Mouse (Mus musculus) CD4-positive, CD25-positive, alpha-beta regulatory T cell, adult 4 months (primary cell): Measurements from ENCODE around the gene Iqgap2. TPM values are rescaled to one million over a fixed set of nuclear protein-coding genes. Genes with fewer than 3 reads are reported as not detected.

Experiments used
- ATAC-seq: one replicate; pipeline ENCODE4 v1.8.0; 2017
- polyA plus RNA-seq, 2 experiments: library from polyadenylated mRNA; unstranded; fragments of 100-300 nt; shearing (Covaris generic); gene quantifications; one replicate each; pipeline ENCODE4 v1.2.1; 2017

The Iqgap2 gene
- polyA plus RNA-seq, 2 experiments from 2014 or later: 14.2 to 14.7 TPM

DNA sequence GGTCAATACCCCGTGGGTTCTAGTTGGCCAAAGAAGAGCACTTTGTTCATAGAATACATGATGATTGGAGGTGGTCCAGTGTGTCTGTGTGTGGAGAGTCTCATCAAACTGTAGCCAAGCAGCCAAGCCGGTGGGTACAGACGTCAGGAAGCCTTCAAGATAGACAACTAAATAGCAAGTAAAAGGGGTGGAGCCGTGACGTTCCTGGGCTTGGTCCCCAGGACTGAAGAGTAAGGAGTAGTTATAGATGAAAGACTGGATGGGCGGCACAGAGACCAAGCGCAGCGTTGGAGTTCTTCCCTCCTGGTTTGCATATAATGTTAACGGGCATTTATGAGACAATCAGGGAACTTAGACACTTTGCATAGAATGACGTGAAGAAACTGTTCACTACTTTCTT lies 279.5 kb downstream of the Iqgap2 start:
- no peak for ATAC-seq

DNA sequence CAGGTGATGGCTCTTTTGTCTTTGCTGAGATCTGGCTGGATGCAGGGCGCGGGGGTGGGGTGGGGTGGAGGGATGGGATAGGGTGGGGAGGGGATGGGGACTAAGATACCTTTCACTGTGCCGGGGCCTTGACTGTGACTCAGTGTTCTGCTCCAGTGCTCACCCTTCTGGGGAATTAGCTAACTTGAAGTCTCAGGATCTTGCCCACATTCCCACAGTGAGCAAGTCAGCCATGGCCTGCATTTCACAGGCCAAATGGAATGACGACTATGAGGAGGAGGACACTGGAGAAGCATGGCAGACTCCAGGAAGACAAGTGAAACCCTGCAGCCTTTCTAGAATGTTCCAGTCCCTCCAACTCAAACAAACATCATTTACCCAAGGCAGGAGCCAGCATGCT lies 280.0 kb downstream of the Iqgap2 start:
- ATAC-seq: no peak

- no peak for ATAC-seq
Measured at GRCm38 (mm10) chr13:95610786-95611562, 280.7 kb downstream of the Iqgap2 start.

GRCm38 (mm10) chr13:95609088-95609420 lies 282.7 kb downstream of the Iqgap2 start:
- no peak for ATAC-seq

GRCm38 (mm10) chr13:95608416-95609087 lies 283.2 kb downstream of the Iqgap2 start:
- ATAC-seq: no peak

GRCm38 (mm10) chr13:95607019-95607418 lies 284.7 kb downstream of the Iqgap2 start:
- ATAC-seq: no peak

- ATAC-seq: no peak
Measured at GRCm38 (mm10) chr13:95604288-95604687, 287.4 kb downstream of the Iqgap2 start.

- ATAC-seq: no peak
Measured at GRCm38 (mm10) chr13:95599833-95600359, 291.8 kb downstream of the Iqgap2 start.

DNA sequence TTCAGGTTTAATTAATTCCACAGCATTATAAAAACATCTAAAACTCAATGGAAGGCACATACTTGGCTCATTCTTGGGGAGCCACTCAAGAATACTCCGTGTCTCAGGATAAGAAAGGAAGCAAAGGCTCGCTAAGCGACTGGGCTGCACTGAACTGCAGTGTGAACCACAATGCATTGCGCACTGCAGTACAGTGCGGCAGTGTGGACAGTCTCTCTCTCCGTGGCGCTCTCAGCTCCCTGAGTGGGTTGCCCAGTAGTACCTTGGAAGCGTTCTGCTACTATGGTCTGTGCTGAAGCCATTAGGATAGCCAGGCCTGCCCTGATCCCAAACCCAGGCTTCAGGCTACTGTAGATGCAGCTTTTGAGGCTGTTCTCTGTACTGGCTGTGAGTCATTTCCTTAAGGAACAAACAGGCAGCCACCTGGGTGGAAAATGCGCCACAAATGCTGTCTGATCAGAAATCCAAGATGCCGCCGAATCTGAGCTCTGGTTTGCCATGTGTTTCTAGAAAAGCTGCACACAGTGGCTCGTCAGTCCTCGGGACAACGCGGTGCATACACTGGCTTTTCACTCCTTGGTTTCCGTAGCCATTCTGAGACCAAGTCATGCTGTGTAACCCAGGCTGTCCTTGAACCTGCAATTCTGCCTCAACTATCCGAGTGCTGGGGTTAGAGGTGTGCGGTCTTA lies 293.3 kb downstream of the Iqgap2 start:
- no peak for ATAC-seq

GRCm38 (mm10) chr13:95597578-95597977 lies 294.1 kb downstream of the Iqgap2 start:
- no peak for ATAC-seq

DNA sequence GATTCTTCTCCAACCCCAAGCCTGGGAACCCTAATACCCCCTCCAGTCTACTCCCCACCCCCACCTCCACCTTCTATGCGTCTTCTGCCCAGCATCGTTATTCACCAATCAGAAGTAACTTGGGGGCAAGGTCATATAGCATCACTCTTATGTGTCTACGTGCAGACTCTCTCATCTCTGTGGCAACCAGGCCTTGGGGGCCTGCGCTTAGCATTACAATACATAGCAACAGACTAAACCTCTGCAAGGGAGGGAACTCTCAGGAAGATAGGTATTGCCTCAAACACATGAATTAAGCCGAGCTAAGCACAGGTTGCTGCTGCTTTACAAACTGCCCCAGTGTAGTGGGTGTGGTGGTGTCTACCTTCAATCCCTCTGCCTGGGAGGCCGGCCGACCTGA lies 295.0 kb downstream of the Iqgap2 start:
- ATAC-seq: no peak

DNA sequence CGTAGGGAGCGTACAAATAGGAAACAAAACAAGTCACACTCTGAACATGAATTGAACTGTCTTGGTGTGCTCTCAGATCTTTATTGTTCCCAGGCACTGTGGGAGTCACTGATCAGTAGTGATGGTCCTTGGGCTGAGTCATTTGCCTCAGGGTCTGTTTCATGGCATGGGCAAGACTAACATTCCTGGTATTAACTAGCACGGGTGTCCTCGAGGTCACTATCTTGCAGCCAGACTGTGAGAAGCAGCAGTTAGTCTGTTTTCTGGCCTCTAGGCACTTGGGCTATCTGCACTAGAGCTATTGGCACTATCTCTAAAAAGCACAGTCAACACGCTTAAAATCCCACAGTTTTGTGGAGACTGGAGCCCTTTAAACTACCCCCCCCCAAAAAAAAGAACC lies 295.8 kb downstream of the Iqgap2 start:
- ATAC-seq: no peak

DNA sequence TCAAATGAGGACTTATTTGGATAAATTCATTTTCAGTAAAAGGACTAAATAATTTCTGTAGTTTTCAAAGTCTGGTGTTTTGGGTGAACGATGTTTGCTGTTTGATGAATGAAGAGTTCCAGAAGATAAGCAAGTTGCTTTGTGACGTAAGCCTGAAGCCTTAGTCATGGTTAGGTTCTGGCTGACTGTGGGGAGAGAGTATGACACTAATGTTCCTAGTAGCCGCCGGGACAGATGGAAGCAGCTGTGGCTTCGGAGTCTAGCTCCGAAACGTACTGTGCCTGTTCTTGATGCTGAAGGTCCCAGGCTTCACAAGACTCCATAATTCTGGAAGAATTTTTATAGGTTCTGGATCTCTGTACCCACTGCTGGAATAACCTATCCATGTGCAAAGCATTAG lies 296.3 kb downstream of the Iqgap2 start:
- no peak for ATAC-seq

DNA sequence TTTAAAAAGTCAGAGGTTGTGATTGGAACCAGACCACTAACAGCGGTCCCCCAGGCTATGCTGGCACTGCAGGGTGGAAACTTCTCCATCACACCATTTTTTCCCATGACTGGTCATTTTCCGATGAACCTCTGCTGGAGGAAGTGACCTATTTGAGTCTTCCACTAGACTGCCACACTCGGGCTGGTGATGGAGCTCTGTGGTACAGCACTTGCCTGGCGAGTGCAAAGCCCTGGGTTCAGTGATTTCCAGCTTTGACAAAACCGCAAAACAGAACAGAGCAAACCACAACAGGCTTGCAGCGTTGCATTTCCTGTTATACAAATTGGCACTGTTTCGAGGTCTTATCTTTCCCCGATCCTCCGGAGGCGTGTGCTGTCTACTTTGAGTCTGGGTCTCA lies 298.9 kb downstream of the Iqgap2 start:
- ATAC-seq: peak; percentile 87

DNA sequence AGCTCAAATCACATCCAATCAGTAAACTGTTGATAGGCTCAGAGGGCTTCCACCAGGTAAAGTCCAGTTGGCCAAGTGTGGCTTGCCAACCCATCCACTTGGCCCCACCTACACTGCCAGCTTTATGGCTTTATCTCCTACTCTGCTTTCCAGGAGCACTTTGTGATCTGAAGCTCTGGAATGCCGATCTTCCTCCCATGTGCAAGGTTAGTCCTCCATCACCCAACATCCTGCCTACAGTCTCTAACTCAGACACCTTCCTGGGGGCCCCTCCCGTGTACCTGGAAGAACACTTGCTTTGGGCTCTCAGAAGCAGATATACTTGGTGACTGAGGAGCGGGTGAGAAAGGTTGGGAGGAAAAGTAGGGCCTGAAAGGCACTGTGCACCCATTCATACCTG lies 300.1 kb downstream of the Iqgap2 start:
- ATAC-seq: no peak

GRCm38 (mm10) chr13:95587628-95588027 lies 304.1 kb downstream of the Iqgap2 start:
- no peak for ATAC-seq

- no peak for ATAC-seq
Measured at GRCm38 (mm10) chr13:95584898-95585297, 306.8 kb downstream of the Iqgap2 start.

DNA sequence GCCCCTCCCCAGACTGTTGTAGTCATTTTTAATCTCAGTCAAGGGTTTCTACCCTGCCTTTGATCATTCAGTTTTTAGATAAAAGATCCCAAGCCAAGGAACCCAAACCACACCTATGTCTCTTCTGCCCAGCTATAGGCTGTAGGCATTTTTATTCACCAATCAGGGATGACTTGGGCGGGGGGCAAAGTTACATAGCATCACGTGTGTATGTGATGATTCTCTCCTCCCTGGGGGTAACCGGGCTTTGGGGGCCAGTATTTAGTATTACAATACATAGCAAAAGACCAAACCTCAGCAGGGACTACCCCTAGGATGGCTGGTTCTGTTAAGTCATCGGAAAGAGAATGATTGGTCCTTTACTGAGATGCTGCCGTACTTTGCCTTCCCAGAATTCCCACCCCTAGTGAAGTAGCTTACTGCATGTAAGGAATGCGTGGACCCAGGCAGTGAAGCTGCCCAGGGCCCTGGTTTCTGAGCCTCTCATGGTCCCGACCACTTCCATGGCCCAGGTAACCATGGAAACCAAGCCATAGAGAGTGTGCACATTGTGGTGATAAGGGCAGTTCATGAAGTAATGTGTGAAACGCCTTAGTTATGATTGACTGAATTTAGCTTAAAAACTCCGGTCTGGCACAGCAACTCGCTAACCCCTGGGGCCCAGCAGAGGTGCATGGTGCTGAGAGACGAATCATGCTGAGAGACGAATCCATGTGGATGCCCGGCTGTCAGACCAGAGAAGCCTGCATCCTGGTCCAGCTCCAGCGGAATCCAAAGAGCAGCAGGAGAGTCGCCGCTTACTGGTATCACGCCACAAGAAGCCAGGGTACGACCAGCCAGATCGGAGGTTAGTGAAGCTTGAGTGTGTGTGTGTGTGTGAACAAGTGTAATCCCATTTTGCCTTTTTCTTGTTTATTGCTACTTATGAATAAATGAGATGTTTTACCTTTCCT lies 308.2 kb downstream of the Iqgap2 start:
- ATAC-seq: no peak

DNA sequence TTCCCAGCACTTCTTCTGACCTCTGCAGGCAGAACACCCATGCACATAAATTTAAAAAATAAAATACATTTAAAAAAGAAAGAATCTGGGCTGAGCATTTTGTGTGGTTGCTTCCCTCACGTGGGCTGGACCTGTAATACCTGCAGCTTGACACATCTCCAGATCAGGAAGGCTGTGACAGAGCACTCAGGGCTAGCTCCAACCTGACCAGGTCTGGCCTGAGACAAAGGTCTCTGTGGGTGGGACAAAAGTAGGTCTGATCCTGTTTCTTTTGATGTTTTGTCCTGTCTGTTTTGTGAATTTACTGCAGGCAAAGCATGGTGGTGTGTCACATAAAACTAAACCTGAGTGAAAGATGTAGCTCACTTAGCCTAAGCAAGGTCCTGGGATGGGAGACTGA lies 309.9 kb downstream of the Iqgap2 start:
- ATAC-seq: no peak

GRCm38 (mm10) chr13:95578016-95578697 lies 313.6 kb downstream of the Iqgap2 start:
- ATAC-seq: no peak
